Mouse (Mus musculus) myocyte (in vitro differentiated cells): ENCODE measurements at regions not wholly inside any gene's neighbourhood (a gene's known extent, or its start where the extent isn't known, plus 50 kb on each side); places are given as distances from the start of the nearest gene placed in this dataset.
"Not testable (repeated sequence)": the region's sequence is repeated elsewhere in the genome, so short reads cannot be mapped to it uniquely, and the experiment has no call there.

Experiments used
- H3K27me3 ChIP-seq: one replicate; pipeline ENCODE4 v1.6.1; 2011; ENCODE audit not compliant: control insufficient read depth, insufficient read depth, insufficient read length
- H3K36me3 ChIP-seq: one replicate; pipeline ENCODE4 v1.6.1; 2011; ENCODE audit not compliant: control insufficient read depth, insufficient read depth
- H3K4me2 ChIP-seq: one replicate; pipeline ENCODE4 v1.6.1; 2011; ENCODE audit warnings: low read depth, control low read depth
- H3K4me3 ChIP-seq: one replicate; pipeline ENCODE4 v1.5.1; 2011; ENCODE audit warnings: mild to moderate bottlenecking, control low read depth, moderate library complexity
- H3K79me2 ChIP-seq: one replicate; pipeline ENCODE4 v1.6.1; 2011; ENCODE audit not compliant: control insufficient read depth, insufficient read depth
- H3ac ChIP-seq: one replicate; pipeline ENCODE4 v1.6.1; 2011; ENCODE audit not compliant: control insufficient read depth, insufficient read length
- CEBPB ChIP-seq: IDR thresholded peaks from 2 replicates; pipeline ENCODE4 v1.6.1; 2011; ENCODE audit warnings: mild to moderate bottlenecking, moderate library complexity; ENCODE audit not compliant: poor library complexity, insufficient read depth, severe bottlenecking
- MYOD1 ChIP-seq, 3 experiments: IDR thresholded peaks; one replicate each; pipeline ENCODE4 v1.6.1; 2011; ENCODE audit warnings: control low read depth in 2 of 3, low read depth in 2 of 3, mild to moderate bottlenecking in 2 of 3, moderate library complexity in 1 of 3; ENCODE audit not compliant: insufficient read length in 2 of 3, control insufficient read depth in 1 of 3
- MYOG ChIP-seq, 3 experiments: IDR thresholded peaks; one replicate each; pipeline ENCODE4 v1.6.1; 2011; ENCODE audit warnings: control low read depth in 2 of 3, low read depth in 2 of 3, mild to moderate bottlenecking in 2 of 3; ENCODE audit not compliant: insufficient read length in 2 of 3, control insufficient read depth in 1 of 3, insufficient read depth in 1 of 3
- REST ChIP-seq: IDR thresholded peaks from one replicate; pipeline ENCODE4 v1.6.1; 2011; ENCODE audit warnings: mild to moderate bottlenecking, control low read depth, moderate library complexity; ENCODE audit not compliant: insufficient read depth, insufficient read length
- USF1 ChIP-seq: IDR thresholded peaks from one replicate; pipeline ENCODE4 v1.6.1; 2011; ENCODE audit warnings: low read depth, mild to moderate bottlenecking, control low read depth, moderate library complexity

- not testable (repeated sequence) for H3K4me2 ChIP-seq, H3K27me3 ChIP-seq, H3K4me3 ChIP-seq, H3ac ChIP-seq, H3K36me3 ChIP-seq, H3K79me2 ChIP-seq
These were observed 496.1 kb downstream of the Dad1 start for GRCm38 (mm10) chr14:53757782-53758181.

DNA sequence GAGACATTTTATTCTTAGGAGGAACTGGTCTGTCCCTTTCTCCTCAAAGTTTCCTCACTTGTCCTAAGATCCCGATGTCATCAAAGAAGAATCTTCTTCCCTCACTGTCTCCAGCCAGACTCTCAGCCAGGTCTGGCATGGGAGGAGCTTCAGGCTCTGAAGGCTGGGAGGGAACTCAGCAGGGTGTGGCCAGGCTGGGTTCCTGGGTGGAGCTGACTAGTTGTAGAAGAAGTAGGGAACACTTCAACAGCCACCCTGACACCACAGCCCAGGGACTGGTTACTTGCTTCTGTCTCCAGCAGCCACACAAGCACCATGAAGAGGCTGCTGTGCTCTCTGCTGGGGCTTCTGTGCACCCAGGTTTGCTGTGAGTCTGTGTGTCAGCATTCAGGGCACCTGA is 496.8 kb downstream of the Dad1 start:
- not testable (repeated sequence) for H3K36me3 ChIP-seq, H3K4me2 ChIP-seq, H3ac ChIP-seq, H3K27me3 ChIP-seq, H3K79me2 ChIP-seq, H3K4me3 ChIP-seq

GRCm38 (mm10) chr14:53750703-53751441 is 503.0 kb downstream of the Dad1 start:
- Histone ChIP-seq H3ac (no peak overlapping the region), H3K27me3 (no peaks in the 10 kb centered on the region), H3K36me3 (no peaks in the 10 kb centered on the region), H3K4me3 (no peak overlapping the region), H3K79me2 (no peaks in the 10 kb centered on the region), H3K4me2 (no peak overlapping the region)
- TF ChIP-seq CEBPB (no peak), REST (no peak), MYOD1 (IDR thresholded peaks at IDR 0.05; ENCODE audit: control insufficient read depth in 1 of 3, insufficient read length in 2 of 3, low read depth in 2 of 3) (no peak), USF1 (no peak), MYOG (IDR thresholded peaks at IDR 0.05; ENCODE audit: control insufficient read depth in 1 of 3, insufficient read depth in 1 of 3, insufficient read length in 2 of 3, low read depth in 2 of 3) (no peak)

DNA sequence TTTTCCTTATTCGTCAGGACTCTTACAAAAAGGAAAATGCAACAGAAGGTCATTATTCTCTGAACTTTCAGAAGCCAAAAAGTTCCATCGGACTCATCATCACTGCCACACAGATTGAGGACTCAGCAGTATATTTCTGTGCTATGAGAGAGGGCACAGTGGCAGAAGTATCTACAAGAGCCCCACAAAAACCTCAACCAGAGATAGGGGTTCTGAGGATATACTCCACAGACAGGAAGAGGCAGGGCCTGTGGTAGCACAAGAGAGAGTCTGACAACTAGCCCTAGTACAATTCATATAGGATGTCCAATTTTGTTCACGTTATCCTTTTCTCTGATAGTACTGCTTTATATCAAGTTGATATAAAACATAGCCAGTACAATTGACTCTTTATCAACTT is 510.4 kb downstream of the Dad1 start:
- not testable (repeated sequence) for H3K36me3 ChIP-seq, H3ac ChIP-seq

GRCm38 (mm10) chr14:53742864-53743263 is 511.0 kb downstream of the Dad1 start:
- not testable (repeated sequence) for H3K79me2 ChIP-seq, H3K4me3 ChIP-seq, H3ac ChIP-seq, H3K36me3 ChIP-seq, H3K4me2 ChIP-seq, H3K27me3 ChIP-seq

More for the DNA sequence above, 510.4 kb downstream of the Dad1 start:
- not testable (repeated sequence) for H3K4me3 ChIP-seq, H3K4me2 ChIP-seq, H3K79me2 ChIP-seq, H3K27me3 ChIP-seq

- not testable (repeated sequence) for H3K4me2 ChIP-seq, H3K36me3 ChIP-seq, H3K79me2 ChIP-seq, H3K4me3 ChIP-seq, H3ac ChIP-seq, H3K27me3 ChIP-seq
These were observed 512.7 kb downstream of the Dad1 start for GRCm38 (mm10) chr14:53741246-53741645.

GRCm38 (mm10) chr14:53737962-53738361 is 515.9 kb downstream of the Dad1 start:
- H3K4me3 ChIP-seq, H3K27me3 ChIP-seq, H3K4me2 ChIP-seq, H3K36me3 ChIP-seq, H3ac ChIP-seq, H3K79me2 ChIP-seq: not testable (repeated sequence)

GRCm38 (mm10) chr14:53736274-53736673 is 517.6 kb downstream of the Dad1 start:
- H3K79me2 ChIP-seq, H3K36me3 ChIP-seq, H3K4me2 ChIP-seq, H3K4me3 ChIP-seq, H3K27me3 ChIP-seq, H3ac ChIP-seq: not testable (repeated sequence)

DNA sequence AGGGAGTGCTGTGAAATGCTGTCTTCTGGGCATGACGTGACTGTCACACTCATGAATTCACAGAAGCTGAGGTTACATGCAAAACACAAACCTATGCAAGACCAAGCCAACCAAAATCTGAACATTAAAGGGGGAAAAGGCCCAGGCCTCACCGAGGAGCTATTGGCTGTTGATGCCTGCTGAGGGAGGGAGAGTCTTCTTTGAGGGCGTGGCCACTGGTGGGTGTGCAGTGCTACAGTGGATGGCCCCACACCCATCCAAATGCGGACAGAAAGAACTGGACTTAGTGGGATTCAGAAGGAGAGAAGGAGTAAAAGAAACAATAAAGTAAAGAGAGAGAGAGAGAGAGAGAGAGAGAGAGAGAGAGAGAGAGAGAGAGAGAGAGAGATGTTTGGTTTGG is 522.3 kb downstream of the Dad1 start:
- H3K79me2 ChIP-seq, H3K4me2 ChIP-seq: not testable (repeated sequence)

DNA sequence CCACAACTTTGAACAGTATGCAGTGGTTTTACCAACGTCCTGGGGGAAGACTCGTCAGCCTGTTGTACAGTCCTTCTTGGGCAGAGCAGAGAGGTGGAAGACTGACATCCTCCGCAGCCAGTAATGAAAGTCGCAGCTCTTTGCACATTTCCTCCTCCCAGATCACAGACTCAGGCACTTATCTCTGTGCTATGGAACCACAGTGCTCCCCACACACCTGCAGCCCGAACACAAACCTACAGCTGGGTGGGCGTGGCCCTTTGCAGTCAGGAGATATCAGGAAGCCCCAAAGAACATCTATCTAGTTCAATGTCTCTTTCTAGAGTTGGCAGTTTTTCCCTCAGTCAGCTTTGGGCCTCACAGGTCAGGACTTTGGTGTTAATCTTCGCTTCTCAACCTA is 524.0 kb downstream of the Dad1 start:
- not testable (repeated sequence) for H3K79me2 ChIP-seq, H3K27me3 ChIP-seq, H3K36me3 ChIP-seq, H3K4me3 ChIP-seq, H3K4me2 ChIP-seq, H3ac ChIP-seq

More for the DNA sequence above, 522.3 kb downstream of the Dad1 start:
- not testable (repeated sequence) for H3K4me3 ChIP-seq, H3ac ChIP-seq, H3K27me3 ChIP-seq, H3K36me3 ChIP-seq

DNA sequence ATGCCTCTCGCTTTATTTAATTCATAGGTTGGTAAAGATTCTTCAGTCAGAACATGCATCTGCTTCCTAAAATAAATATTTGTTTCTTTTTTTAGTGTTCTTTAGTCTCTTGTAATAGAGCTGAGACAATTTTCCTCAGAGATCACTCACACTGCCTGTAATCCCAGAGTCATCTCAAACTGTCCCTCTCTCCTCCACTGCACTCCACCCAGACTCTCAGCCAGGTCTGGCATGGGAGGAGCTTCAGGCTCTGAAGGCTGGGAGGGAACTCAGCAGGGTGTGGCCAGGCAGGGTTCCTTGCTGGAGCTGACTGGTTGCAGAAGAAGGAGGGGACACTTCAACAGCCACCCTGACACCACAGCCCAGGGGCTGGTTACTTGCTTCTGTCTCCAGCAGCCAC is 524.8 kb downstream of the Dad1 start:
- H3K27me3 ChIP-seq, H3ac ChIP-seq, H3K4me2 ChIP-seq, H3K36me3 ChIP-seq, H3K79me2 ChIP-seq, H3K4me3 ChIP-seq: not testable (repeated sequence)

DNA sequence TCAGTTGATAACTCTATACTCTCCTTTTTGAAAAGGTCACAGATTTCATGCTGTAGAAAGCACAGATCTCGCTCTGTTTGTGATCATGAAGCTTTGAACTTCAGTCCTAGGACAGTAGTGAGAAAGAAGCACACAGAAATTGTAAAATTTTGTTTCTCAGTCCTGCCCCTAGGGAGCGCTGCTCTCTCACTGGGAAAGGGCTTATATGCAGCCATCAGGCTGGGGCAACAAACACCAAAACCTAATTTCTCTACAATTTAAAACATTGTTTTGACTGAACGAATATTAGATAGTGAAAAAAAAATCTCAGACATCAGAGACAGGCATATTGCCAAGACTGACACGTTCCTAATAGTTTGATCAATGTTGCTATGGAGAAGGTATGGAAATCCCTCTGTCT is 527.0 kb downstream of the Dad1 start:
- H3K27me3 ChIP-seq, H3K4me3 ChIP-seq, H3K79me2 ChIP-seq, H3K36me3 ChIP-seq, H3ac ChIP-seq, H3K4me2 ChIP-seq: not testable (repeated sequence)
